Mouse (Mus musculus) mesoderm, embryonic 11.5 days (tissue): Measurements from ENCODE around the gene BC048562.
A peak's percentile ranks its signal among the peaks of the same experiment; 100 is the strongest.

Experiments
- DNase-seq: peaks from one replicate; pipeline ENCODE4 v3.0.0-alpha.2; 2012; ENCODE audit warnings: low read depth, low spot score

Gene BC048562

DNA sequence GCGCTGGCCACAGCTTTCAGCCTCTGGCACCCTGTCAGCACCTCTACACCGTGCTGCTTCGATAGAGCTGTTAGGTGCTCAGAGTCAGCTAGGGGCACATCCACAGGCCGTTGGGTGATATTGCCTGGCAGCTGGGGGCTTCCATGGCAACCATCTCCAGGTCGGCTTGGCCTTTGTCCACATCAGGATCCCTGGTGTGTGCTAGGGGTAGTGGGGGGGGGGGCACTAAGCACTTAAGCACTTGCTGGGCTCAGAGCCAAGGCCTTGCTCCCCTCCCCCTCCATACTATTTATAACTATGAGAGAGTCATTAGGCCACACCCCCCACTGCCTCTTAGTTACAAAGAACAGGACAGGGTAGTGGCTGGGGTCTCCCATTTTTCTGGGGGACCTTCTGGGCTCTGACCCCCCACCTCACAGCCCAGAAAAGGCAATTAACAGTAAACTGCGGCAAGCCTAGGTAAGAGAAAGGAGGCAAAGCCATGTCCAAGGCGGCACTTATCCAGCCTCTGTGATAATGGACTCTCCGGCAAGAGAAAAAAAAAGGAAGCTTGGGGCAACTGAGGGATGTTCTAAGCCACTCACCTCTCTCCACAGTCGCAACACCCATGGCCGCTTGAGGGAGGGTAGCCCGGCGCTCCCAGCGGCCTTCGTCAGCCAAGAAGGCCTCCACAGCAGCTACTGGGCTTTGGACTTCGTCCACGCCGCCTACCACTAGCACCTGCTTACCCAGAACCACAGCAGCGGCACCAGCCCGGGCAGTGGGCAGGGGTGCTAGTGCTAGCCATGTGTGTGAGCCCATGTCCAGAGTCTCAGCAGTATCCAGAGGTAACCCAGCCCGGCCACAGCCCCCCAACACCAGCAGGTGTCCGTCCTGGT, 14.2 kb downstream of the BC048562 start:
- DNase-seq = peak; percentile 62

DNA sequence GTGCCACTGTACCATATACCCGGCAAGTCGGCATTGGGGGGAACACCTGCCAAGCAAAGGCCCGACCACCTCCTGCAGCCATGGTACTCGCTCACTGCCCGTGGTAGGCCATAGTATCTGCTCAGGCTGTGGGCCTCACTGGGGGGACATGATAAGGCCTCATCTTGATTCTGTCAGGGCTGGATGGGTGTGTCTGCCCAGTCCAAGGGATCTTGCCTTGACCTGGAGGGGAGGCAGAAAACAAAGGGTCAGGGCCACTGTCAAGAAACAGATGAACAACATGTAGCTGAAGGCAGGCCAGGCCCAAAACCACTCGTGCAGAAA, 14.8 kb downstream of the BC048562 start:
- DNase-seq = no peak

DNA sequence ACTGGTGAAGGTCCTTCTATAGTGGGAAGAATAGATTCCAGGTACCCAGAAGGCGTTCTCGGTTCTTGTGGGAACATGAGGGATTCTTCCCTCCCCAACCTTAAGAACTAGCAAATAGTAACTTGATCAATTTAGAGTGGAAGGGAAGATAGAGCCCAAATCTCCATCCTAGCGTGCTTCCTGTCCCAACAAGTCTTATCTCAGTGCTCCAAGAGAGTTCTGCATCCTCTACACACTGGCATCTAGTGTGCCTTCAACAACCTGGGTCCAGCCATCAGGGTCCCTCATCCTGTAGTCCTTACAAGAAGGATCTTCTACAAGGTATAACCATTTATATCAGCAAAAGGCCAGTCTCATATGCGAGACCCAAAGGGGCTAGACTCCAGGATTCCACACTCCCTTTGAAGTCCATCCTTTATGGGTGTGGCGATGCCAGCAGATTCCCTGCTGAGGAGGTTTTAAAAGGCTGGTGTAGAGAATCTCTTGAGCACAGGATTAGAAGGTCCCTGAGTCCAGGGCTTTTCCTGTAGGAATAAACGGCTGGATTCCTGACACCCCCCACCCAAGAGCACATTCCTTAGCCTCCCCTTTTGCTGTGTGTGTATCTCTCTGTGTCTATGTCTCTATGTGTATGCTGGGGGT, 15.4 kb downstream of the BC048562 start:
- DNase-seq = no peak

DNA sequence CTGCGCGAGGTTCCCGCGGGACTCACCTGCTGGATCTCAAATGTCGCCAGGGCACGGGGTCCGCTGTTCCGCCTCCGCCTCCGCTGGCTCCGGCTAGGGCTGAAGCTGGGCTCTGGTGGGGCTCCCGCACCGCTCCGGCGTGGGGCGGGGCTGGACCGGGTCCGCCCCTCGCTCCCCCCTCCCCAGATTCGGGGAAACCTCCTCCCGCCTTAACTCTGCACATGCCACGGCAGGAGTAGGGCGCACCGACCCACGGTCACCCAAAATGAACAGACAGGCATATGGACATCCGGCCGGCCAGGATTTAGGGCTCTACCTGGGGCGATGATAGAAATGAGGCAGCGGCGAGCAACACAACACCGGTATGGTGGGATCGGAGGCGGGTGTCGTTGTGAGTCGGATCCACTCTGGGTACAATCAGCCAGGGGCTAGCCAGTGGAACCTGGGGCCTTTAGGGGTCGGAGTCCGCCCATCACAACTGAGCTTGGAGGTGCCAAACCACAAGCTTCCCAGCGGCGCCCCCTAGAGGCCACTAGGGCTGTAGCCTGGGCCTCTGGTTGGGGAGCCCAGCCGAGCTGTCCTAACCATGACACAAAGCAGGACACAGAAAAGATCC, 16.1 kb downstream of the BC048562 start:
- DNase-seq = peak; percentile 92

DNA sequence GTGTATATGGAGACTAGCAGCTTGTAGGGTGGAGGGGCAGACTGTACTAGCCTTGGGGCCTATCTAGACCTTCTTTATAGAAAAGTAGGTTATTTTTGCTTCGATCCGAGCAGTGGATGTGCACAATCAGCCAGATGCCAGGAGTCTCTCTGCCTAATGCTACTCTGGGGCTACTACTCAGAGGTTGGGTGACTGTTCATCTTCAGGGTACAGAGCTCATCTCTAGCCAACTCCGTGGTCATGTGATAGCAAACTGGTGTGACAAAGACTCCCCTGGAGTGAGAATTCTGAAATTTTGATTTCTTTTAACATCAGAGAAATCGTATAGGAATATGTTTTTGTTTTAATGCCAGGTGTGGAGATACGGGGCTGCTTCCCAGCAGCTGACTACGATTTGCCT, 16.6 kb downstream of the BC048562 start:
- DNase-seq = no peak

DNA sequence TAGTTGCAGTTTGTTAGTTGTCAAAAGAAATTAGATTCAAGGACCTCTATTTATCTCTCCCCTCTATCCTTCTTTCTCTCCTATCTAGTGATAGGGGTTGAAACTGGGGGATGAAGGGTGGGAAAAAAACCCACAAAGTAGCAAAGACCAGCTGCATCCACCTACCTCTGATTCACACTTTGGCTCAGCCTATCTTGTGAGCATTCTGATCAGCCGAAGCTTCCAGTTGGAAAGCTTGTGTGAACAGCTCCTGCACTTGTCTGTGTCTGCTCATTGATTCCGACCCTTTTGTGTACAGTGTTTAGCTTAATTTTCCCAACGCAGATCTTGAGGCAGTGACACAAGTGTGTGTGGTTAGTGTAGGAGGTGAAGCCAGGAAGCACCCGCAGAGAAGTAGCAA, 17.2 kb downstream of the BC048562 start:
- DNase-seq = no peak

DNA sequence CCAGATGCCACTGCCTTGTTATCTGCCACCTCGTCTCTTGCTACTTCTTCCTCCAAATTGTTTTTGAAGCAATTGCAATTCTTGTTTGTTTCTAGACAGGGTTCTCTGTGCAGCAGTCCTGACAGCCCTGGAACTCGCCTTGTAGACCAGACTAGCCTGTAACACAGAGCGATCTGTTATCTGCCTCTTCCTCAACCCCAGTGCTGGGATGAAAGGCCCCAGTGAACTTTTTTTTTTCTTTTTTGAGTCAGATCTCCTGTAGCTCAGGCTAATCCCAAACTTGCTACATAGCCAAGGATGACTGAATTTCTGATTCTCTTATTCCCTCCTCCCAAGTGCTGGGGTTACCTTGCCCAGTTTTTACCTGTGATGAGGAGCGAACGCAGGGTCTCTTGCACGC, 18.1 kb downstream of the BC048562 start:
- no peak for DNase-seq

DNA sequence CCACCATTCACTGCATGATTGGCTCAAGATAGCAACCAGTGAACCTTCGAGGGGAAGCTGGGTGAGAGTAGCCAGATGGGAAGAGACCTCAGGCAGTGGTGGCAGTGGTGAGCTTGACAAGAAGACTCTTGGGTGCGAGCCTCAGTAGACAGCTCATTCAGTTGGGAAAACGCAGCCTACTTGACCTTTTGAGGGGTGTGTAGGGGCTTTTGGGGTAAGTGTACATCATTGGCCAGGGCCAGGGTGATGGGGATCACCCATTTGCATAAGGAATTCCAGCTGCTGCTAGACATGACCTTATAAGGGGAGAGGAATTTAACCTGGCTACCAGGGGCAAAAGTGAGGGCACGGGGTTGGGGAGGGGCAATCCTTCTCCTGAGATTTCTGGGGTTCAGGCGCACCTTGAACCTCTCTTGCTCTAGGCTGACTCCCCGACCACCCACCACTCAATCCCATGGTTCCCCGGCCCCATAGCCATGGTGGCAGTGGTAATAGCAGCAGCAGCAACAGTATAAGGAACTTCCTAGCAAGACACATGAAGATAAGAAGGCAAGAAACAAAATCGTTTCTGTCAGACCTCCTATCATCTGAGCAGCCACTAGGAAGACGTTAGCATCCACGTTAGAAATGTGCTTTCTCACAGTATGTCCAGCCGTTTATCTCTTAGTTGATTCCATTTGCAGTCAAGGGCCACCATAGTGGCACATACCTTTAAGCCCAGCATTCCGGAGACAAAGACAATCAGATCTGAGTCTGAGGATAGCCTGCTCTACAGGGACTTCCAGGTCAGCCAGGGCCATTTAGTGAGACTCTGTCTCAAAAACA, 19.7 kb downstream of the BC048562 start:
- no peak for DNase-seq

DNA sequence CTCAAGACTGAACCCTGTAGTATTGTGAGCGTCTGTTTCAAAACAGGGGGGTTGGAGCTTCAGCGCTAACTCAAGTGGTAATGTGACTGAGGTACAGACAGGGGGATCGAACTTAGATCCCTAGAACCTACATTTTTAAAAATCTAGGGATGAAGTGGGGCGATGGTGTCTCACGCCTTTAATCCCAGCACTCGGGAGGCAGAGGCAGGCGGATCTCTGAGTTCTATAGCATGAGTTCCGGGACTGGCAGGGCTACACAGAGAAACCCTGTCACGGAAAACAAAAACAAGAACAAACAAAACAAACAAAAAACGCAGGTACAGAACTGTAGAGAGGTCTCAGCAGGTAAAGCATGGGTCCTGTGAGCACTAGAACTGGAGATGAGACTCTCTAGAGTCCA, 20.7 kb downstream of the BC048562 start:
- DNase-seq = no peak

DNA sequence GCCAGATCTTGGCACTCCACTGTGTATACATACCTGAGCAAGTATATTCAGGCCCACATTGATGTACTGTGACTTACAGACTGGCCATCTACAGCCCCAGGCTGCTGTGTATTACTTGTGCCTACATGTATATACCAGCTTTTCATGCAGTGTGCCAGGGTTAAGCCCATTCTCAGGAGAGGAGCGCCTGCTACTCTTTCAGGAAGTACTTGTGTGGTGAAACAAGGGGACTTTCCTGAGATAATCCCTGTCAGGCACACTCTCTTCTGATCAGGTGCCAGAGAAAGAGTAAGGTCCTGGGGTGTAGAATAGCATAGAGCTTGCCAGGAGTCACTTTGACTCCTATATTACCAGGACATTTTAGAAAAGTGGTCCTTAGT, 23.6 kb downstream of the BC048562 start:
- DNase-seq = no peak

DNA sequence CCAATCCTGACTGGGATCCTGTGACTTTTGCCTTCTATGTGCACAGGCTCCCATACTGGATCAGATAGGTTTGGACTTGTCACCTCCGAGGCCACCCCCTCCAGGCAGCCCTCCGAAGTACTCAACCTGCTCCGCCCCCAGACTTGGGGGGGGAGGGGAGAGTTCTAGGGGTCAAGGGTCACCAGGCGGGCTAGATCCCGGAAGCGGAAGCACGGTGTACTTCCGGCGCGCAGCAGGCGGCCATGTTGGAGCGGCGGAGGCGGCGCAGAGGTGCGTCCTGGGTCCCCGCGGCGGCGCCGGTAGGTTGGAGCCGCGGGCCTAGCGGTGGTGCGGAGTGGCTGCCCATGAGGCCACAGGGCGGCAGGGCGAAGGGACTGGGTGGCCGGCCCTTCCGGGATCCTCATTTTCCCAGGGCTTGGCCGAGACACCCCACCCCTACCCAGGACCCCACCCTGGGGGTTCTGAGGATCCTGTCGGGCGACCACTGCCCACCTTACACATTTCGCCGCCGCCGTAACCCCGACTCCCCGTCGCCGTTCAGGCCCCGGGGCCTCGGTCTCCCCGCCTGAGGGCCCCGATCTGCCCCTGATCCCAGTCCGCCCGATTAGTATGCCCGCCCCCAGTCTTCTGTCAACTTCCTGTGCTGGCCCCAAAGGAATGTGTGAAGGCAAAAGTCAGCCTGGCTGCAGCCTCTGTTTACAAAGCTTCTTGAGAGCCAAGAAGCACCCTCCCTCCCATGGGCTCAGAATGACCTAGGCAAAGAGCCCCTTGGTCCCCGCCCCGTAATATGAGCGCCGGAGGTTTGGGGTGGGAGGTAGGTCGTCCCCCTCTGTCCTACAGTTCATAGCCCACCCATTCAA, 24.3 kb downstream of the BC048562 start, which contains the start of gene Ccdc71:
TSS of gene Ccdc71 (plus strand) at position 209 of the 860 bp plus-strand sequence.
- peak; percentile 90 for DNase-seq

DNA sequence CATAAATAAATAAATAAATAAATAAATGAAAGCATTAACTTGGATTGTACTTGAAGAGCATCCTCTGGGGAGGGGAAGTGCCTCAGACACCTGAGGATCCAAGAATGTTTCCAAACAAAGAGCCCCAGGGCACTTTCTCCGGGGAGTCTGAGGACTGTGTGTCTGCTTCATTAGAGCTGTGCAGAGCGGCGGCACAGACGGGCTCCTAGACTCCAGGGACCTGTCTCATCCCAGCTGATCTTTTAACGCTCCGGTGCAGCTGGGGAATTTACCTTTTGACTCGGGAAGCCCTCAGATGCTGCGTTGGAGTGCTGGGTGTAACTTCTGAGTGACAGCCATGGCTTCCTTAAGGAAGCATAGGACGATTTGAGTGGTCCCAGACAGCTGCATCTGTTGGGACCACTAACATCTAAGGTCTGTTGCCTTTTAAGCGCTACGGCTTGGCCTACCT, 24.9 kb downstream of the BC048562 start, which contains the start of gene Klhdc8b:
TSS of gene Klhdc8b (minus strand) at position 401 of the 451 bp plus-strand sequence.
- no peak for DNase-seq

DNA sequence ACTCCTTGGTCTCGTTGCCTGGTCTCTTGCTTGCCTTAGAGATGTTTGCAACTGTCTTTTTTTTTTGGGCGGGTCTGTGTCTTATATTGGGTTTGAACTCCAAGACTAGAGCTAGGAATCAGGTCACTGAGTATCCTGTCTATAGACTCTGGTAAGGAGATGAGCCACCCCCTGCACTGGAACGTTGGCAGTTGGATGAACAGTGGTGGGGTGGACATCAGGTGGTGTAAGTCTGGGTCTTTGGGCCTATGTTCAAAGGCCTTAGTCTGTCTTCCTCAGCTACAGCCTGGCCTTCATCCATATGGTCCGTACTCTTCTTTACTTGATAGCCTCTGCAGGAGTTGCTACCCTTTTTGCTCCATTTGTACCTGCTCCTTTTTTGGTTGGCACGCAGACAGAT, 25.4 kb downstream of the BC048562 start:
- DNase-seq = no peak

DNA sequence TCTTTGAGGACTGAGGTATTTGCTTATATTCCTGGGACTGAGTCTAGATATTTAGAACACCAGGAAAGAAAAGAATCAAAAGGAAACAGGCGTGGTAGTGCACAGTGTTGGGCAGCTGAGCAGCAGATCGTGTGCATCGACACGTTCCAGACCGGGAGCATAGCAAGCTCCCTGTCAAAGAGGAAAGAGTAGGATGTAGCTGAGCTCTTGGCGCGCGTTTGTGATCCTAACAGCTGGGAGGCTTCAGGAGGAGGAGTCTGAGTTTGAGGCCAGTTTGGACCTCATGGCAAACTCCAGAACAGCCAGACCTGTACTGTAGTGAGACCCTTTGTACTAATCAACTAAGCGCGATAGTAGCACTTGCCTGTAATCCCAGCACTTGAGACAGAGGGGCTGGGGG, 25.9 kb downstream of the BC048562 start:
- no peak for DNase-seq

DNA sequence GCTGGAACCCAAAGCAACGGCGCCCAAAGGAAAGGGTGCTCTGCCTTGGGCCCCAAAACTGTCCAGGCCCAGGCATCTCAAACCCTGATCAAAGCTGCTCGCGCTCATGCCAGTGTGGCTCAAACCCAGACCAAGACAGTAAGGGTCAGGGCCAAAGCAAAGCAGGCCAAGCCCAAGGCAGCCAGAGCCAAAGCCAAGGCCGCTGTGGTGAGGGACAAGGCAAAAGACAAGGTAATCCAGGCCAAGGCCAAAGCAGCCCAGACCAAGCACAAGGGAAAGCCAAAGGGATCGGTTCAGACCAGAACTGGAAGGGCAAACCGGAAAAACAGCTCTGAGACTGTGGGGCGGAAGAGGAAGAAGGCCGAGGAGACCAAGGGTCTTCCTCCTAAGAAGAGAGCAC, 27.4 kb downstream of the BC048562 start:
- DNase-seq = no peak

DNA sequence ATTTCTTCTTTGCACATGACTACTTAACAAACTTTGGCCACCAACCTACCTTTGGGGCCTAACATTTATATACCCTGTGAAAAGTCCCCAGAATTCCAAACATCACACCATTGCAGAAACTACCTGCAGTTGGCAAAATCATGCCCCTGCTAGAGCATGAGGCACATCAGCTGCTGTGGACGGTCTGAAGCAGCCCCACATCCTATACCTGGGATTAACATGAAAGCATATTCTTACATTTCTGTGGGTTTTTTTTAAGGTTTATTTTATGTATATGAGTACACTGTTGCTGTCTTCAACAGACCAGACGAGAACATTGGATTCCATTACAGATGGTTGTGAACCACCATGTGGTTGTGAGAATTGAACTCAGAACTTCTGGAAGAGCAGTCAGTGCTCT, 29.9 kb downstream of the BC048562 start:
- DNase-seq = no peak

DNA sequence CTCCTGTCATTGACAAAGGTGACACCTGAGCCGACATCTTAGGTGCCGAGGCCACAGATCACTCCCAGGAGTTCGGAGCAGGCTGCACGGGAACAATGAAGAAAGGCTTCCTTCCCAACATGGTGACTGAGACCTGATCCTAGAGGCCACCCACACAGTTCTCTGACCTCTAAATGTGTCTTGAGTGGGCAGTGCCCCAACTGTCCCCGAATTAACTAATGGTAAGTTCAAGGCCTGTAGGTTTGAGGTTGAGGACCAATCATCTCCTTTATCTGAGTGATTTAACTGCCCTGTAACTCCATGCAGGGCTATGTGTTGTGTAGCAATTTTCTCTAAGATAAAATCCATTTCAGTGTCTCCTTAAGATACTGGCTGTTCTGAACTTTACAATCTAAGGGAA, 33.1 kb downstream of the BC048562 start:
- no peak for DNase-seq

DNA sequence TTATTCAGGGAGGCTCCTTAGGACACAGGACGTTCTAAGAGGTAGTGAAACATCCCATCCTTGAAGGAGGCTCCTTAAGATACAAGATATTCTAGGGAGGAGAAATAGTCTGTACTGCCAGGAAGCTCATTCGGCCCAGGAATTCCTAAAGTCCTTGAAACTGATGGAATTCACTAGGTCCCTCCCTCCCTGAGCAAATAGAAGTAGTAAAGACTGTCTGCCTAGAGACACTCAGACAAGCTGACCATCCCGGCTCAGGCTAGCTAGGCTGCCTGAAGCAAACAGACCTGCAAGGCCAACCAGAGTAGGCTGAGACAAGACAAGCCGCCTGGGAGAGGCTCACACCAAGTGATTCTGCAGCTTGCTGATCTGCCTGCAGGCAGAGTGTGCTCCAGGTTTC, 33.6 kb downstream of the BC048562 start:
- no peak for DNase-seq

DNA sequence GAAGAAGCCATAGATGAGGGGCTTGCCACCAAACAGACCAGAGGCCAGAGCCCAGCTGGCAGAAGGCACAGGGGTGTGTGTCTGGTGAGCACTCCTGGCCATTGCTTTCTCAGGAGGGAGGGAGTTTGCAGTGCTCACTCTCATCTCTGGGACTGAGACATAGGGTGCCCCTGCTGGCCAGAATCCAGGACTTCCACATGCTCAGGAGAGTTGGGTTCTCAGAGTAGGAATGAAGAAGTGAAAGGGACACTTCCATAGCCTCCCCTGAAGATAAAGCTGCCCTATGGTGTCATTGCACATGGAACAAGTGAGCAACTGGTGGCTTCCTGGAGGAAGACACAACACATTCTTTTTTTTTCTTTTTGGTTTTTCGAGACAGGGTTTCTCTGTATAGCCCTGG, 38.2 kb downstream of the BC048562 start:
- DNase-seq = no peak

DNA sequence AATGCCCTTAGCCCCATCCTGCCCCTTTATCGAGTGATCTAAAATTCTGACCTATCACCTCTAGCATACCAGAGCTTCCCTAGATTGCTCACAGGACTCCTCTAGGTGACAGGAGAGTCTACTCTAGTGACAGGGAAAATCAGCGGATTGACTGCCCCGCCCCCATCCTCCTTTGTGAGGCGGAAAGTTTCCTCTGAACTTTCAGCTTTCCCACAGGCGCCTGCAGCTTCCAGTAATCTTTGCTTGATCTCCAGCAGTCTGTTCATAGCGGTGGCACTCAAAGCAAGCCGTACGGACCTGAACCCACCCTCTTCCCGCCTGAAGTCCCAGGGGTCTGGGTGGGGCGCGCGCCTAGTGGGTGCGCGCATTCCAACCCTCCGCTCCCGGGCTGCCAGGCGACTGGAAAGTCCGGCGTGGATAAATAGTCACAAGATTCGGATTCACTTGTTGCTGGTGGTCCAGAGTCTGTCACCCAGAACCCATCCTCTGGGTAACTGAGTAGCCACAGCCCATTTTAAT, 42.4 kb downstream of the BC048562 start:
- DNase-seq = peak; percentile 91

DNA sequence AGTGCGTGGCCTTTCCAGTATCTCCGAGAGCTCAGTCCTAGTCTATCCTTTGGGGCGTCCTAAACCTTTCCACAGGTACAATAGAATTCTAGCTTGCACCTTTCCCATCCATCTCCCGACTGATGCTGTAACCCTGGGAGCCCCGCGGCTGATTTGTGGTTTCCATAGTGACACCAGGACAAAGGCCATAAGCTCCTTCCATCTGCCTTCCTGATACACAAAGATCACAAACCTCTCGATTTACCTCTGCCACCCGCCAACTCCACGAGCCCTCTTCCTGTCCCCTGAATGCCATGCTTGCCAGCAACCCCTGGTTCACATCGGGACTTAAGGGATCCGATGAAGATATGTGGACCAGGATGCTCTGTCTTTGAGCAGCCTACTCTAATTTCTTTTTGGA, 43.0 kb downstream of the BC048562 start:
- peak; percentile 28 for DNase-seq
